19 mouse cellular contexts compared by ENCODE assay signal in the genomic region with DNA sequence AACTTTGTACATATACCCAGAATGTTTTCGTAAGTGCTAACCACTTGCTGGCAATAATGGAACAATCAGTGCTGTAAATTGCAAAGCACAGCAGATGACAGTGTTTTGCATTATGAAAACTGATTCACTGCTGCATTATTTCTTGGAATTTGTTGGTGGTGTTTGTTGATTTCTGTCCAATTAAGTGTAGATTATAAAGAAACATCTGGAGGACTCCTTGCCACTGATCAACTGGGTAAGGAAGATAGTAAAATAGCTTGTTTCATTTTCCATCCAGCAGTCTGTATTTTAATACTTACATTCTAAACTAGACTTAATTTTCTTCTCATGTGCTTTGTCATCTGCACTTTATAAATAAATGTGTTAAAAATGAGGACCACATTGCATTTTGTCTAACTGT.
"Had no signal": no experiment of that assay in that cellular context is flagged by ENCODE, and none has a peak within 500 bp of the region (broad histone marks: within the 10 kb centered on the region; RNA-seq: fewer than 3 reads in every experiment).

No protein-coding gene starts in this region.

- H3K27me3 ChIP-seq: liver, embryonic 12.5 days; midbrain, embryonic 12.5 days; neural tube, embryonic 13.5 days; neural tube, embryonic 15.5 days had no signal

- H3K9me3 ChIP-seq: liver, embryonic 12.5 days; midbrain, embryonic 10.5 days; midbrain, embryonic 12.5 days; neural tube, embryonic 13.5 days; neural tube, embryonic 15.5 days had no signal

- H3K4me3 ChIP-seq: liver, embryonic 12.5 days; midbrain, embryonic 10.5 days; midbrain, embryonic 12.5 days; myocyte; neural tube, embryonic 13.5 days; neural tube, embryonic 15.5 days had no signal

- DNase-seq: lung, adult 2 months; lung, postnatal 36 days; midbrain, embryonic 14.5 days; retina, postnatal 1 day; right cerebral cortex, adult 18-20 months; right cerebral cortex, postnatal 25 days; right cerebral cortex, postnatal 4 days; spleen, adult 18-20 months; thymus, adult 18-20 months; thymus, postnatal 14 days; thymus, postnatal 36 days had no signal

- H3K9ac ChIP-seq: liver, embryonic 12.5 days; liver, embryonic 14.5 days; midbrain, embryonic 12.5 days; neural tube, embryonic 13.5 days; neural tube, embryonic 15.5 days had no signal

- H3K27ac ChIP-seq: liver, embryonic 12.5 days; liver, embryonic 14.5 days; midbrain, embryonic 10.5 days; midbrain, embryonic 12.5 days; neural tube, embryonic 13.5 days; neural tube, embryonic 15.5 days had no signal

- H3K36me3 ChIP-seq: liver, embryonic 12.5 days; midbrain, embryonic 10.5 days; midbrain, embryonic 12.5 days; neural tube, embryonic 13.5 days; neural tube, embryonic 15.5 days had no signal

- H3K4me2 ChIP-seq: liver, embryonic 12.5 days; midbrain, embryonic 12.5 days; neural tube, embryonic 13.5 days; neural tube, embryonic 15.5 days had no signal

- ATAC-seq: liver, embryonic 12.5 days; midbrain, embryonic 16.5 days had no signal

- H3K4me1 ChIP-seq: liver, embryonic 12.5 days; midbrain, embryonic 10.5 days; midbrain, embryonic 12.5 days; neural tube, embryonic 13.5 days; neural tube, embryonic 15.5 days had no signal
